Mouse (Mus musculus): Measurements from ENCODE around the gene Stxbp5. TPM values are rescaled to one million over a fixed set of nuclear protein-coding genes. Genes with fewer than 3 reads are reported as not detected.

The Stxbp5 gene
- polyA plus RNA-seq, 1 experiment from 2014 or later: 6.9 TPM

- Histone ChIP-seq H3K4me2 (ENCODE audit: low read length) (0 out of 2 replicates have a peak overlapping the region, but pooled peaks have one; percentile 1), H3K27ac (ENCODE audit: low read length) (0 out of 2 replicates have a peak overlapping the region, but pooled peaks have one; percentile 33), H3K27me3 (replicated peaks; ENCODE audit: control insufficient read depth, insufficient read depth, low read length) (no peaks in the 10 kb centered on the region), H3K9ac (replicated peaks; ENCODE audit: low read depth, low read length) (no peak overlapping the region), H3K9me3 (ENCODE audit: control insufficient read depth, low read length) (no peaks in the 10 kb centered on the region), H3K36me3 (ENCODE audit: control insufficient read depth, insufficient read depth) (no peaks in the 10 kb centered on the region), H3K4me3 (replicated peaks; ENCODE audit: low read length) (no peak overlapping the region), H3K4me1 (replicated peaks; ENCODE audit: control insufficient read depth, insufficient read depth, low read length) (peaks cover 9% of the 10 kb centered on the region)
- ATAC-seq: peak; percentile 62
- WGBS: 64% methylated on average over 17 of the region's 17 CpGs
These were observed 33.9 kb downstream of the Stxbp5 start for GRCm38 (mm10) chr10:9866793-9867579.

GRCm38 (mm10) chr10:9860022-9860421, 40.9 kb downstream of the Stxbp5 start:
- H3K4me2 ChIP-seq (ENCODE audit: low read length): no peak overlapping the region
- H3K4me1 ChIP-seq (replicated peaks; ENCODE audit: control insufficient read depth, insufficient read depth, low read length): peaks cover 3% of the 10 kb centered on the region; the same call in 1 of the 2 replicates
- H3K27ac ChIP-seq (ENCODE audit: low read length): no peak overlapping the region
- H3K9ac ChIP-seq (replicated peaks; ENCODE audit: low read depth, low read length): no peak overlapping the region
- no peak overlapping the region for H3K4me3 ChIP-seq (replicated peaks; ENCODE audit: low read length)
- 55% methylated on average over 4 of the region's 4 CpGs for WGBS
- no peaks in the 10 kb centered on the region for H3K36me3 ChIP-seq (ENCODE audit: control insufficient read depth, insufficient read depth)
- ATAC-seq: no peak
- H3K27me3 ChIP-seq (replicated peaks; ENCODE audit: control insufficient read depth, insufficient read depth, low read length): no peaks in the 10 kb centered on the region
- no peaks in the 10 kb centered on the region for H3K9me3 ChIP-seq (ENCODE audit: control insufficient read depth, low read length)

GRCm38 (mm10) chr10:9859476-9859875, 41.4 kb downstream of the Stxbp5 start:
- 65% methylated on average over 3 of the region's 3 CpGs for WGBS

GRCm38 (mm10) chr10:9857850-9858249, 43.0 kb downstream of the Stxbp5 start:
- H3K27ac ChIP-seq (ENCODE audit: low read length): no peak overlapping the region
- no peak overlapping the region for H3K4me3 ChIP-seq (replicated peaks; ENCODE audit: low read length)
- no peaks in the 10 kb centered on the region for H3K27me3 ChIP-seq (replicated peaks; ENCODE audit: control insufficient read depth, insufficient read depth, low read length)
- H3K36me3 ChIP-seq (ENCODE audit: control insufficient read depth, insufficient read depth): no peaks in the 10 kb centered on the region
- no peak overlapping the region for H3K4me2 ChIP-seq (ENCODE audit: low read length)
- 0 out of 2 replicates have a peak, but pooled peaks cover 2% of the 10 kb centered on the region for H3K9me3 ChIP-seq (ENCODE audit: control insufficient read depth, low read length)
- no peak for ATAC-seq
- 58% methylated on average over 2 of the region's 2 CpGs for WGBS
- peaks cover 3% of the 10 kb centered on the region; the same call in 1 of the 2 replicates for H3K4me1 ChIP-seq (replicated peaks; ENCODE audit: control insufficient read depth, insufficient read depth, low read length)
- no peak overlapping the region for H3K9ac ChIP-seq (replicated peaks; ENCODE audit: low read depth, low read length)

More at GRCm38 (mm10) chr10:9859476-9859875, 41.4 kb downstream of the Stxbp5 start:
- H3K9ac ChIP-seq (replicated peaks; ENCODE audit: low read depth, low read length): no peak overlapping the region
- no peak overlapping the region for H3K4me3 ChIP-seq (replicated peaks; ENCODE audit: low read length)
- no peaks in the 10 kb centered on the region for H3K36me3 ChIP-seq (ENCODE audit: control insufficient read depth, insufficient read depth)
- H3K4me1 ChIP-seq (replicated peaks; ENCODE audit: control insufficient read depth, insufficient read depth, low read length): peaks cover 3% of the 10 kb centered on the region; the same call in 1 of the 2 replicates
- H3K27ac ChIP-seq (ENCODE audit: low read length): no peak overlapping the region
- H3K27me3 ChIP-seq (replicated peaks; ENCODE audit: control insufficient read depth, insufficient read depth, low read length): no peaks in the 10 kb centered on the region
- no peaks in the 10 kb centered on the region for H3K9me3 ChIP-seq (ENCODE audit: control insufficient read depth, low read length)
- ATAC-seq: no peak
- no peak overlapping the region for H3K4me2 ChIP-seq (ENCODE audit: low read length)

- Histone ChIP-seq H3K27ac (ENCODE audit: low read length) (no peak overlapping the region), H3K36me3 (ENCODE audit: control insufficient read depth, insufficient read depth) (no peaks in the 10 kb centered on the region; the same call in 1 of the 2 replicates), H3K4me2 (ENCODE audit: low read length) (no peak overlapping the region), H3K4me3 (replicated peaks; ENCODE audit: low read length) (no peak overlapping the region), H3K4me1 (replicated peaks; ENCODE audit: control insufficient read depth, insufficient read depth, low read length) (peaks cover 3% of the 10 kb centered on the region; the same call in 1 of the 2 replicates), H3K9ac (replicated peaks; ENCODE audit: low read depth, low read length) (no peak overlapping the region), H3K9me3 (ENCODE audit: control insufficient read depth, low read length) (peaks cover 2% of the 10 kb centered on the region; the same call in 1 of the 2 replicates), H3K27me3 (replicated peaks; ENCODE audit: control insufficient read depth, insufficient read depth, low read length) (no peaks in the 10 kb centered on the region)
- WGBS: 81% methylated on average over 9 of the region's 9 CpGs
- no peak for ATAC-seq
These were observed 44.1 kb downstream of the Stxbp5 start for GRCm38 (mm10) chr10:9856792-9857191.

GRCm38 (mm10) chr10:9846408-9846807, 54.5 kb downstream of the Stxbp5 start:
- Histone ChIP-seq H3K27ac (ENCODE audit: low read length) (no peak overlapping the region), H3K9ac (replicated peaks; ENCODE audit: low read depth, low read length) (no peak overlapping the region), H3K36me3 (ENCODE audit: control insufficient read depth, insufficient read depth) (no peaks in the 10 kb centered on the region), H3K9me3 (ENCODE audit: control insufficient read depth, low read length) (no peaks in the 10 kb centered on the region), H3K4me3 (replicated peaks; ENCODE audit: low read length) (no peak overlapping the region), H3K4me1 (replicated peaks; ENCODE audit: control insufficient read depth, insufficient read depth, low read length) (no peaks in the 10 kb centered on the region), H3K27me3 (replicated peaks; ENCODE audit: control insufficient read depth, insufficient read depth, low read length) (no peaks in the 10 kb centered on the region), H3K4me2 (ENCODE audit: low read length) (no peak overlapping the region)
- no peak for ATAC-seq
- WGBS: 97% methylated on average over 4 of the region's 4 CpGs

GRCm38 (mm10) chr10:9839408-9839807, 61.5 kb downstream of the Stxbp5 start:
- WGBS: 68% methylated on average over 7 of the region's 7 CpGs
- H3K4me1 ChIP-seq (replicated peaks; ENCODE audit: control insufficient read depth, insufficient read depth, low read length): no peaks in the 10 kb centered on the region
- no peak overlapping the region for H3K4me2 ChIP-seq (ENCODE audit: low read length)
- ATAC-seq: no peak
- H3K9me3 ChIP-seq (ENCODE audit: control insufficient read depth, low read length): no peaks in the 10 kb centered on the region
- no peak overlapping the region for H3K27ac ChIP-seq (ENCODE audit: low read length)
- no peaks in the 10 kb centered on the region for H3K27me3 ChIP-seq (replicated peaks; ENCODE audit: control insufficient read depth, insufficient read depth, low read length)
- no peak overlapping the region for H3K9ac ChIP-seq (replicated peaks; ENCODE audit: low read depth, low read length)
- 0 out of 2 replicates have a peak, but pooled peaks cover 3% of the 10 kb centered on the region for H3K36me3 ChIP-seq (ENCODE audit: control insufficient read depth, insufficient read depth)
- no peak overlapping the region for H3K4me3 ChIP-seq (replicated peaks; ENCODE audit: low read length)

GRCm38 (mm10) chr10:9834986-9835385, 65.9 kb downstream of the Stxbp5 start:
- WGBS: 78% methylated on average over 4 of the region's 4 CpGs
- H3K4me2 ChIP-seq (ENCODE audit: low read length): no peak overlapping the region

GRCm38 (mm10) chr10:9832937-9833336, 67.9 kb downstream of the Stxbp5 start:
- H3K27me3 ChIP-seq (replicated peaks; ENCODE audit: control insufficient read depth, insufficient read depth, low read length): no peaks in the 10 kb centered on the region
- WGBS: 63% methylated on average over 4 of the region's 4 CpGs
- no peak overlapping the region for H3K9ac ChIP-seq (replicated peaks; ENCODE audit: low read depth, low read length)
- H3K4me2 ChIP-seq (ENCODE audit: low read length): no peak overlapping the region
- no peak overlapping the region for H3K27ac ChIP-seq (ENCODE audit: low read length)
- no peaks in the 10 kb centered on the region for H3K9me3 ChIP-seq (ENCODE audit: control insufficient read depth, low read length)
- no peak overlapping the region for H3K4me3 ChIP-seq (replicated peaks; ENCODE audit: low read length)
- peaks cover 4% of the 10 kb centered on the region for H3K36me3 ChIP-seq (ENCODE audit: control insufficient read depth, insufficient read depth)
- ATAC-seq: peak; percentile 66; the same call in 1 of the 2 replicates
- H3K4me1 ChIP-seq (replicated peaks; ENCODE audit: control insufficient read depth, insufficient read depth, low read length): 0 out of 2 replicates have a peak, but pooled peaks cover 4% of the 10 kb centered on the region

More at GRCm38 (mm10) chr10:9834986-9835385, 65.9 kb downstream of the Stxbp5 start:
- ATAC-seq: no peak
- no peaks in the 10 kb centered on the region for H3K9me3 ChIP-seq (ENCODE audit: control insufficient read depth, low read length)
- no peaks in the 10 kb centered on the region for H3K27me3 ChIP-seq (replicated peaks; ENCODE audit: control insufficient read depth, insufficient read depth, low read length)
- H3K9ac ChIP-seq (replicated peaks; ENCODE audit: low read depth, low read length): no peak overlapping the region
- no peak overlapping the region for H3K27ac ChIP-seq (ENCODE audit: low read length)
- peaks cover 4% of the 10 kb centered on the region for H3K36me3 ChIP-seq (ENCODE audit: control insufficient read depth, insufficient read depth)
- H3K4me1 ChIP-seq (replicated peaks; ENCODE audit: control insufficient read depth, insufficient read depth, low read length): 0 out of 2 replicates have a peak, but pooled peaks cover 4% of the 10 kb centered on the region
- no peak overlapping the region for H3K4me3 ChIP-seq (replicated peaks; ENCODE audit: low read length)

Measured in forebrain, embryonic 16.5 days (tissue).